Mouse (Mus musculus) heart, embryonic 15.5 days (tissue): ENCODE results near the gene Lzic. TPM values are rescaled to one million over a fixed set of nuclear protein-coding genes. Genes with fewer than 3 reads are reported as not detected.
"Not testable (repeated sequence)": the region's sequence is repeated elsewhere in the genome, so short reads cannot be mapped to it uniquely, and the experiment has no call there.

Experiments used
- ATAC-seq: fragments of 200-750 bp; cut with Nextera tagmentation; replicated peaks from 2 replicates; pipeline ENCODE4 v1.8.0; 2017; ENCODE audit warnings: low read depth, moderate TSS enrichment; ENCODE audit not compliant: insufficient number of reproducible peaks, insufficient read depth, low FRiP score
- H3K27ac ChIP-seq: fragments of 300-500 bp; sonication (generic); 2 replicates; pipeline ENCODE4 v1.5.1; 2015; ENCODE audit warnings: mild to moderate bottlenecking, inconsistent platforms
- H3K27me3 ChIP-seq: fragments of 300-500 bp; sonication (generic); 2 replicates; pipeline ENCODE4 v1.6.1; 2015; ENCODE audit warnings: inconsistent platforms
- H3K36me3 ChIP-seq: fragments of 300-500 bp; sonication (generic); 2 replicates; pipeline ENCODE4 v1.6.1; 2015; ENCODE audit warnings: mild to moderate bottlenecking, inconsistent platforms
- H3K4me1 ChIP-seq: fragments of 300-500 bp; sonication (generic); replicated peaks from 2 replicates; pipeline ENCODE4 v1.6.1; 2015; ENCODE audit warnings: inconsistent platforms
- H3K4me2 ChIP-seq: fragments of 300-500 bp; sonication (generic); 2 replicates; pipeline ENCODE4 v1.6.1; 2015; ENCODE audit warnings: inconsistent platforms, mild to moderate bottlenecking, moderate library complexity
- H3K4me3 ChIP-seq: fragments of 300-500 bp; sonication (generic); 2 replicates; pipeline ENCODE4 v1.5.1; 2015; ENCODE audit warnings: mild to moderate bottlenecking, inconsistent platforms
- H3K9ac ChIP-seq: fragments of 300-500 bp; sonication (generic); 2 replicates; pipeline ENCODE4 v1.6.1; 2015; ENCODE audit warnings: mild to moderate bottlenecking, inconsistent platforms
- H3K9me3 ChIP-seq: fragments of 300-500 bp; sonication (generic); replicated peaks from 2 replicates; pipeline ENCODE4 v1.6.1; 2016; ENCODE audit warnings: inconsistent platforms
- WGBS: fragments of 180-500 bp; shearing (Covaris S2); methylation state at CpG from one replicate; pipeline ENCODE4 v1.1.7; 2015; ENCODE audit warnings: mixed read lengths; 5-methylcytosine and 5-hydroxymethylcytosine counted together
- polyA plus RNA-seq: library from polyadenylated mRNA; unstranded; fragments of >200 nt; fragmentation: Nextera tagmentation; extraction: Ambion mirVana; gene quantifications from 2 replicates; pipeline ENCODE4 v1.2.1, GENCODE M21; 2015

The Lzic gene
- polyA plus RNA-seq, 1 experiment from 2014 or later: 29.8 TPM

- not testable (repeated sequence) for H3K9me3 ChIP-seq, H3K4me2 ChIP-seq, H3K27me3 ChIP-seq, H3K27ac ChIP-seq, H3K9ac ChIP-seq, H3K36me3 ChIP-seq, ATAC-seq, H3K4me3 ChIP-seq, H3K4me1 ChIP-seq
- WGBS: 83% methylated on average over 27 of the region's 27 CpGs
Observed at GRCm38 (mm10) chr4:149457163-149457562, 27.9 kb upstream of the Lzic start.

DNA sequence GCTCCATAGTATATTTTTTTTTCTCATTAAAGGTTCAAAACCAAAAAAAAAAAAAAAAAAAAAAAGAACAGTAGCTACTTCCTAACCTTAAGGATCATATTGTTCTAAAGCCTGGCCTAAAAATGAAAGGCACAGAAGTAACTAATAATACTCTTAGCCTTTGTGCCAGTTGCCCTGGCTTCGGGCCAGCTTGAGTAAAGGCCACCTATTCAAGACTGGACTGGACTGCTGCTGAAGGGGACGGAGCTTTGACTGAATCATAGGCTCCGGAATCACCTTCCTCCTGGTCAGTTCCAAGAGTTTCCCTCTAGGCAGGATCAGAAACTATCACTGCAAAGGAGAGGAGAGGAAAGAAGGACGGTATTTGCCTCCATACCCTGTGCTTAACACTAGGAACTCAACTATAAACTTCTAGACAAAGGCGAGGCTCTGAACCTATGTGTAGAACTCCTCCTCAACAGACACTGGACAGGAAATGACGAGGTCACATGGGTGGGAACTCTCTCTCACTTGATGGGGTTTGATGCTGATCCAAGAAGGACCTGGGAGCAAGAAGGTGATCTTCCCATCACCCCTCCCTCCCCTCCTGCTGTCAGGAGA, 27.1 kb upstream of the Lzic start:
- no peak overlapping the region for H3K27ac ChIP-seq
- WGBS: 55% methylated on average over 6 of the region's 6 CpGs
- no peaks in the 10 kb centered on the region for H3K36me3 ChIP-seq
- no peak for ATAC-seq
- H3K9ac ChIP-seq: no peak overlapping the region
- no peaks in the 10 kb centered on the region for H3K27me3 ChIP-seq
- H3K4me2 ChIP-seq: no peak overlapping the region
- H3K4me3 ChIP-seq: no peak overlapping the region
- no peaks in the 10 kb centered on the region for H3K9me3 ChIP-seq
- H3K4me1 ChIP-seq: peaks cover 7% of the 10 kb centered on the region

DNA sequence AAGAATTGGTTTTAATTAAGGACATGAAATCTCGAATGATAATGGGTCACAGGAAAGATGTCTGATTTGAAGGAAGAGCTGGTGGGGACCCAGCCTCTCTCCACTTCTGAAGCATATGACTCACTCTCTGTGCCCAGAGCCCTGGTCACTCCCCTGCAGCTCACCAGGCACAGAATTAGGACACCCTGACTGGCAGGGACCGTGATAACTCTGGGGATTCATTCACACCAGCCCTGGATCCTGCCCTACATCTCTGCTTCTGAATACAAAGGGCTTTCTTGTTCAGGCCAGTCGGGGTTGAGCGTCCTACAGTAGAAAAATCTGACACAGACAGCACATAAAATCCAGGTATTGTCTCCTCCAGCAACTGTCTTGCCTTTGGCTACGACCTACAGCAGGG, 26.5 kb upstream of the Lzic start:
- no peak overlapping the region for H3K27ac ChIP-seq
- no peaks in the 10 kb centered on the region for H3K36me3 ChIP-seq
- H3K9ac ChIP-seq: no peak overlapping the region
- peaks cover 7% of the 10 kb centered on the region for H3K4me1 ChIP-seq
- ATAC-seq: no peak
- H3K9me3 ChIP-seq: no peaks in the 10 kb centered on the region
- 53% methylated on average over 5 of the region's 5 CpGs for WGBS
- H3K27me3 ChIP-seq: no peaks in the 10 kb centered on the region
- no peak overlapping the region for H3K4me2 ChIP-seq
- H3K4me3 ChIP-seq: no peak overlapping the region

DNA sequence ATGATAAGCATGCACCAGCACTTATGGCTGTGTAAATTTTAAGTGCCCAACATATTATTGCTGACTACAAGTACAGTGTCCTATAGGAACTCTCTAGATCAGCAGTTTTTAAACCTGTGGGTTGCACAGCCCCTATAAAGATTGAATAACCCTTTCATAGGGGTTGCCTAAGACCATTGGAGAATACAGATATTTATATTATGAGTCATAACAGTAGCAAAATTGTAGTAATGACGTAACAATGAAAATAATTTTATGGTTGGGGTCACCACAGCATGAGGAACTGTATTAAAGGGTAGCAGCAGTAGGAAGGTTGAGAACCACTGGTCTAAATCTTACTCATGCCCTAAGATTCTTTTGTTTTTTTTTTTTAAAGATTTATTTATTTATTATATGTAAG, 25.6 kb upstream of the Lzic start:
- no peak for ATAC-seq
- no peaks in the 10 kb centered on the region for H3K27me3 ChIP-seq
- 83% methylated on average over 1 of the region's 1 CpGs for WGBS
- no peaks in the 10 kb centered on the region for H3K9me3 ChIP-seq
- H3K4me3 ChIP-seq: no peak overlapping the region
- no peak overlapping the region for H3K4me2 ChIP-seq
- peaks cover 7% of the 10 kb centered on the region for H3K4me1 ChIP-seq
- H3K27ac ChIP-seq: no peak overlapping the region
- no peak overlapping the region for H3K9ac ChIP-seq
- H3K36me3 ChIP-seq: no peaks in the 10 kb centered on the region

GRCm38 (mm10) chr4:149460475-149460874, 24.6 kb upstream of the Lzic start:
- H3K4me3 ChIP-seq, H3K27ac ChIP-seq, H3K9me3 ChIP-seq, ATAC-seq, H3K27me3 ChIP-seq, H3K9ac ChIP-seq, H3K4me1 ChIP-seq, H3K4me2 ChIP-seq, H3K36me3 ChIP-seq: not testable (repeated sequence)
- 92% methylated on average over 2 of the region's 2 CpGs for WGBS

DNA sequence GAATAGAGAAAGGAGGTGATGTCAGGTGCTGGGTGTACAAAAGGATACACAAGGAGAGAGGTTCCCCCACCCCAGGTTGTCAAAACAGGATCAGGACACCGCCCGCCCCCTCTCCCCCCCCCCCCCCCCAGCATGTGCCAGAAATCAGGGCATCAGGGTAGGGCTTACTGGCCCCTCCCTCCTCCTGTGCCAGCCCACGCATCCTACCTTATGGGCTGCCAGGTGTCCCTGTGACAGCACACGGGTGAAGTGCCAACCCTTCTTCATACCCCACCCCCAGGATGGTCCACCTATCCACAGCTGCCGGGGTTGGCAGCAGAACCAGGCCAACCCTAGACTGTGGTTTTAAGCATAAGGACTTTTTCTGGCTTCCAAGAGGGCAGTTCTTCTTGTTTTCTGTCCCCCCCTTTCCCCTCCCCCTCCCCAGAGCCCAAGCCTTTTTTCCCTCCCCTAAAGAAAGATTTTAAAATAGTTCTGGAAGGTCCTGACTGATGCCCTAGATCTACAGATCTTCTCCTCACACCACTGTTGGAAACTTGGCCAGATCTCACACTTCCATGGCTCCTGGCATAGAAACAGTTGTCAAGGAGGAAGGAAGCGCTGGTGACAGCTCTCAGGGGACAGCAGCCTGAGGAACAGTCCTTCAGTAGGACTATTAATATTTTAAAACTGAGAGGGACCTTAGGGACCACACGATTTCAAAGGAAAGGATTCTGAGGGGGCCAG, 23.3 kb upstream of the Lzic start:
- Histone ChIP-seq H3K4me2 (no peak overlapping the region), H3K9me3 (no peaks in the 10 kb centered on the region), H3K4me3 (no peak overlapping the region), H3K4me1 (peaks cover 7% of the 10 kb centered on the region), H3K9ac (no peak overlapping the region), H3K27ac (no peak overlapping the region), H3K36me3 (no peaks in the 10 kb centered on the region), H3K27me3 (no peaks in the 10 kb centered on the region)
- ATAC-seq: no peak
- WGBS: 41% methylated on average over 5 of the region's 7 CpGs

- Histone ChIP-seq H3K27ac (no peak overlapping the region), H3K9me3 (no peaks in the 10 kb centered on the region), H3K9ac (no peak overlapping the region), H3K4me1 (peaks cover 7% of the 10 kb centered on the region), H3K27me3 (no peaks in the 10 kb centered on the region), H3K36me3 (peaks cover 2% of the 10 kb centered on the region; the same call in 1 of the 2 replicates), H3K4me3 (no peak overlapping the region), H3K4me2 (no peak overlapping the region)
- no peak for ATAC-seq
- WGBS: 65% methylated on average over 6 of the region's 6 CpGs
Observed at GRCm38 (mm10) chr4:149462305-149462971, 22.6 kb upstream of the Lzic start.

- WGBS: 75% methylated on average over 6 of the region's 6 CpGs
- Histone ChIP-seq H3K9ac (no peak overlapping the region), H3K4me3 (no peak overlapping the region), H3K27me3 (no peaks in the 10 kb centered on the region), H3K27ac (no peak overlapping the region), H3K9me3 (no peaks in the 10 kb centered on the region), H3K4me2 (no peak overlapping the region), H3K36me3 (peaks cover 8% of the 10 kb centered on the region; the same call in 1 of the 2 replicates), H3K4me1 (peaks cover 7% of the 10 kb centered on the region)
- ATAC-seq: no peak
Observed at GRCm38 (mm10) chr4:149463435-149463950, 21.5 kb upstream of the Lzic start.

DNA sequence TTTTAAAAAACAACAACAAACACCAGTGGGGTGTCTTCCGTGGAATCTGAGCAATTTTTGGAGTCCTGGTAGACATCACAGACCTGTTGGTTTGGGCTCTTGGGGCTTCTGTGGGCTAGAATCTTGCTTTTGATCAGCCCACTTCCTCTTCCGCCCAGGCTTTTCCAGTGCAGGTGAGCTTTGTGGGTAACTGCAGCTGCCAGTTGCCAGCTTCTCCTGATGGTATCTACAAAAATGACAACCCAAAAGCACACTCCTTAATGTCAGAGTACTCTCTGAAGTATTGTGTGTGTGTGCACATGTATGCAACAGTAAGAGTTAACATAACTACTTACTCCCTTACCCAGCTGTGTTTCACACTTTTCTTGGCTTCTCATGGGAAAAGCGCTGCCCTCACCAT, 15.5 kb upstream of the Lzic start:
- ATAC-seq: no peak
- no peaks in the 10 kb centered on the region for H3K4me1 ChIP-seq
- no peak overlapping the region for H3K27ac ChIP-seq
- 88% methylated on average over 3 of the region's 3 CpGs for WGBS
- no peak overlapping the region for H3K9ac ChIP-seq
- no peak overlapping the region for H3K4me3 ChIP-seq
- H3K4me2 ChIP-seq: no peak overlapping the region
- no peaks in the 10 kb centered on the region for H3K27me3 ChIP-seq
- no peaks in the 10 kb centered on the region for H3K9me3 ChIP-seq
- H3K36me3 ChIP-seq: peaks cover 41% of the 10 kb centered on the region

DNA sequence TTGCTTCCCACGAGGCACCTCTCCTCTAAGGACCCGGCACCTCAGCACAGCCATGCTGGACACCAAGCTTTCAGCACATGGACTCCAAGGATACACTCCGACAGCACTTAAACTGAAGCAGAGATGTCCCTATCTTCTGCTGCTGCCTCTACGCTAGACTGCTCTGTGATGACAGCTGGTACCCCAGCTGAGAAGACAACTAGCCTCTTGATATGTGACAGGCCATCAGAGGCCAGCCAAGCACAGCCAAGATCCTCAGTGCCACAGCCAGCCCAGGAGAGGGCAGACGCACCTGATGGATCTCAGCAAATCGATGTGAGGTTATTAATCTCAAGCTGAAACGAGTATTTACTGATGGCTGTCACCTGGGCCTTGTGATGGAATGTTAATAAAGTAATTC, 9.9 kb upstream of the Lzic start:
- no peaks in the 10 kb centered on the region for H3K27me3 ChIP-seq
- no peaks in the 10 kb centered on the region; the same call in 1 of the 2 replicates for H3K4me1 ChIP-seq
- ATAC-seq: no peak
- peaks cover 20% of the 10 kb centered on the region for H3K36me3 ChIP-seq
- WGBS: 60% methylated on average over 7 of the region's 7 CpGs
- H3K27ac ChIP-seq: no peak overlapping the region
- no peak overlapping the region for H3K4me2 ChIP-seq
- H3K9ac ChIP-seq: no peak overlapping the region
- no peak overlapping the region for H3K4me3 ChIP-seq
- no peaks in the 10 kb centered on the region for H3K9me3 ChIP-seq

DNA sequence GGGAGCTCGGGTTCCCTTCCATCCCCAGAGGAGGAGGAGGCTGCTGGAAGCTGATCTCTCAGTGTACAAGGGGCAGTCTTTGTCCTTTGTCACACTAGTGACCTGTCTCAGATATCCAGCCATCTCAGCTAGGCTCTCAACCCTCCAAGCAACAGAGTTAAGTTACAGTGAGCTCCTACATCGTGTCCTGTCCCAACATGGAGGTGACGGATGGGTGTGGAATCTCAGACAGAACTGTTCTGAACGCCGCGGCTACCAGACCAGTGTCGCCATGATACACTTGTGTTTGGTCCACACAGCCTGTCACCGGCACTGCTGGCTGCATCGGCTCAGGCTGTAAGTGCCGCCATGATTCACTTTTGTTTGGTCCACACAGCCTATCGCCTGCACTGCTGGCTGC, 8.0 kb upstream of the Lzic start, which contains the start of gene Tmem274:
TSS of gene Tmem274 (plus strand) at position 301 of the 400 bp plus-strand sequence.
- Histone ChIP-seq H3K4me1 (no peaks in the 10 kb centered on the region; the same call in 1 of the 2 replicates), H3K9me3 (no peaks in the 10 kb centered on the region), H3K4me2 (no peak within 1 kb of the TSS), H3K4me3 (no peak within 1 kb of the TSS), H3K27ac (no peak within 1 kb of the TSS), H3K9ac (no peak within 1 kb of the TSS), H3K36me3 (peaks cover 20% of the 10 kb centered on the region), H3K27me3 (no peaks in the 10 kb centered on the region)
- 82% methylated on average over 11 of the region's 11 CpGs for WGBS
- no peak for ATAC-seq
